Mouse (Mus musculus) liver, embryonic 14.5 days (tissue): ENCODE data around the gene Sppl2b.
"Not testable (repeated sequence)": the region's sequence is repeated elsewhere in the genome, so short reads cannot be mapped to it uniquely, and the experiment has no call there.

Experiments used
- CTCF ChIP-seq: IDR thresholded peaks from 2 replicates; pipeline ENCODE4 v1.5.1; 2016; ENCODE audit warnings: antibody characterized with exemption, low read depth, control low read depth
- EP300 ChIP-seq: IDR thresholded peaks from 2 replicates; pipeline ENCODE4 v1.6.1; 2016; ENCODE audit warnings: antibody characterized with exemption, low read depth

DNA sequence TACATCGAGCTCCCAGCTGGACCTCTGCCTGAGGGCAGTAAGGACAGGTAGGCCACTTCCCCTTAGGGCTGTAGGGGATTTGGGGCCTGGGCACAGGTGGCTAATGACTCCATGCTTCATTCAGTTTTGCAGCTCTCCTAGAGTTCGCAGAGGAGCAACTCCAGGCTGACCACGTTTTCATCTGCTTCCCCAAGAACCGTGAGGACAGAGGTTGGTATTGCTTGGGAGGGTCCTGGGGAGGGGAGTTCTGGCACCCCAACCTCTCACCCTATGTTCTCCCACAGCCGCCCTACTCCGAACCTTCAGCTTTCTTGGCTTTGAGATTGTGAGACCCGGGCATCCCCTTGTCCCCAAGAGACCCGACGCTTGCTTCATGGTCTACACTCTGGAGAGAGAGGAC is 26.5 kb upstream of the Sppl2b start:
- not testable (repeated sequence) for TF ChIP-seq CTCF, EP300
